Mouse (Mus musculus) liver, embryonic 14.5 days (tissue): ENCODE data around the gene Hist2h4.

Source experiments
- CTCF ChIP-seq: IDR thresholded peaks from 2 replicates; pipeline ENCODE4 v1.5.1; 2016; ENCODE audit warnings: antibody characterized with exemption, low read depth, control low read depth
- EP300 ChIP-seq: IDR thresholded peaks from 2 replicates; pipeline ENCODE4 v1.6.1; 2016; ENCODE audit warnings: antibody characterized with exemption, low read depth

DNA sequence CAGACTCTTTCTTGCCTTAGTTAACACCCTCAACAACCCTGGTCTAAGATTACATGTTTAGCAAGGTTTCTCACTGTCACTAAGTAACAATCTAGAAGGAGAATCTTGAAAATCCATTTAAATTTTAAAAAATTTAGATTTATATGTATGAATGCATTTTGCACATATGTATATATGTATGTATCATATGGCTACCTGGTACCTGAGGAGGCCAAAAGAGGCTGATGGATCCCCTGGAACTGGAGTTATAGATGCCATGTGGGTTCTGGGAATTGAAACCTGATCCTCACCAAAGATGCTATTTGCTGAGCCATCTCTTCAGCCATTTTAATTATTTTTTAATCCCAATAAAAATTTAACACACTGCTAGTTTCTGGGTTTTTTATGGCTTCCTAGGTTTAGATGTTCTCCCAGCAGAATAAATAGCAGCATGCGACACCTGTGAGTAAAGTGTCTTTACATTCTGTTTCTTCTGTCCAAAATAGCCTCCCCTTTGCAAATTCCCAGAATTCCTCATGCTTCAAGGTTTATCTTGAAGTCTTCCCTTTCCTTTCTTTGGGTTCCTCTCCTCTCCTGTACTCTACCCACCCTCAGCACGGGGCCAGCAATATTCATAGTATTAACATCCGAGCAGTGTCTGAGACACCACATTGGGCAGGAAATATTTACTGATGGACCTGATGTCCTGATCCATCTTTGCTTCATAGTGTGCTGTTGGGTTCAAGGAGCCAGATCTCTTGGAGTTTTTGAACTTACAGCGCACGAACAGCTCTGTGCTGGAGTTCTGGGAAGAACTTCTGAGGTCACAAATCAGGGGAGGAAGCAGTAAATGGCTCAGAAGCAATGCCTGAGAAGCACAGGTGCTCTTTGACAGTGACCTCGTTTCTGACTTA, 14.7 kb downstream of the Hist2h4 start:
- no peak for TF ChIP-seq EP300
- TF ChIP-seq CTCF, result no peak
